Comparison of ENCODE assay signal across 9 mouse cellular contexts in the genomic region with DNA sequence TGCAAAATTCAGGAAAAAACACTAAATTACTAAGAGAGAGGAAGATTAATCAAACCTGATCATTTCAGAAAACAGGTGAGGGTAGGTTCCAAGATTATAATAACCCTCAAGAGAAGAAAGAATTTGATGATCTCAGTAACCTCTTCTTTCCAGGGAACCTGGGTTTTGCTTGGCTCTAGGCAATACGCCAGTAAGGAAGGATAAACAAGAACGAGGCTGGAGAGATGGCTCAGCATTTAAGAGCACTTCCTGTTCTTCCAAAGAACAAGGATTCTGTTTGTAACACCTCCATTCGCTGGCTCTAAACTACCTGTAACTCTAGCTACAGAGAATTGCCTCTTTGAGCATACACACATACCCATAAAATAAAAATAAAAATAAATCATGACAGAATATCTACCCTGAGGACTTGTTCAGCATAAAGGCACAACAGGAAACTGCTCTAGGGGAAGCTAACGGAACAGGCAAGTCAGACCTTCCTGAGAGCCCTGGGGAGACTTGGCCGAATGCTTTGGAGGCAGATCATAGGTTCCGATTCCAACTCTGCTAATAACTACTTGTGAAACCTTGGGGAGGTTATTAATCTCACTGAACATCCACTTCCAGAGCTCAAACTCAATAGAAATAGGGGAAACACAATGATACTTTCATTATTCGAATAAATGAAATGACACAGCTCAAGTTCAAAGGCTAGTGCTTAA.
"Had no signal": no experiment of that assay in that cellular context is flagged by ENCODE, and none has a peak within 500 bp of the region (broad histone marks: within the 10 kb centered on the region; RNA-seq: fewer than 3 reads in every experiment).

No protein-coding gene starts in this region.

- DNase-seq: kidney, postnatal 10 days; lung, embryonic 14.5 days; lung, postnatal 14 days; thymus, adult 18-20 months; thymus, postnatal 14 days had no signal

- H3K4me3 ChIP-seq: limb, embryonic 10.5 days; liver, embryonic 15.5 days; midbrain, embryonic 12.5 days had no signal

- H3K36me3 ChIP-seq: limb, embryonic 10.5 days; liver, embryonic 15.5 days; midbrain, embryonic 12.5 days had no signal

- H3K9ac ChIP-seq: liver, embryonic 15.5 days; lung, embryonic 14.5 days; midbrain, embryonic 12.5 days had no signal

- H3K9me3 ChIP-seq: limb, embryonic 10.5 days; liver, embryonic 15.5 days; midbrain, embryonic 12.5 days had no signal

- H3K27ac ChIP-seq: limb, embryonic 10.5 days; liver, embryonic 15.5 days; midbrain, embryonic 12.5 days had no signal

- H3K4me1 ChIP-seq: limb, embryonic 10.5 days; liver, embryonic 15.5 days; midbrain, embryonic 12.5 days had no signal

- H3K27me3 ChIP-seq: liver, embryonic 15.5 days; midbrain, embryonic 12.5 days had no signal

- H3K4me2 ChIP-seq: liver, embryonic 11.5 days; liver, embryonic 15.5 days; lung, embryonic 14.5 days; midbrain, embryonic 12.5 days had no signal
